Mouse (Mus musculus) CH12.LX (cell line): ENCODE data around the gene Stat5b. TPM values are rescaled to one million over a fixed set of nuclear protein-coding genes. Genes with fewer than 3 reads are reported as not detected.

Source experiments
- DNase-seq: peaks from one replicate; pipeline ENCODE4 v3.0.0-alpha.2; 2013; ENCODE audit errors: extremely low read depth
- H3K27ac ChIP-seq: 2 replicates; pipeline ENCODE4 v1.5.1; 2012; ENCODE audit warnings: low read depth, mild to moderate bottlenecking, control low read depth, moderate library complexity; ENCODE audit not compliant: insufficient read depth
- H3K27me3 ChIP-seq: replicated peaks from 2 replicates; pipeline ENCODE3; 2012; ENCODE audit warnings: inconsistent platforms
- H3K36me3 ChIP-seq, 2 experiments: replicated peaks in 1 of 2; 2 replicates each; pipeline versions ENCODE3 to v1.6.1; 2012; ENCODE audit warnings: inconsistent platforms in 1 of 2, low read length in 1 of 2, mild to moderate bottlenecking in 1 of 2, mixed read lengths in 1 of 2, moderate library complexity in 1 of 2; ENCODE audit not compliant: control insufficient read depth in 1 of 2, insufficient read depth in 1 of 2
- H3K4me1 ChIP-seq, 2 experiments: 2 replicates each; pipeline ENCODE4 v1.6.1; 2012; ENCODE audit warnings: inconsistent platforms in 1 of 2, moderate library complexity in 1 of 2; ENCODE audit not compliant: insufficient read depth in 2 of 2, control insufficient read depth in 1 of 2
- H3K4me2 ChIP-seq: 2 replicates; pipeline ENCODE4 v1.6.1; 2012; ENCODE audit warnings: low read depth, mild to moderate bottlenecking, control low read depth; ENCODE audit not compliant: poor library complexity, insufficient read depth, severe bottlenecking
- H3K4me3 ChIP-seq, 3 experiments: fragments of 150-350 bp in 1 of 3; sonication (generic) in 1 of 3; replicated peaks in 1 of 3; 2 replicates each; pipeline versions ENCODE3 to v1.5.1; 2011 to 2012; ENCODE audit warnings: low read depth in 2 of 3, low read length in 2 of 3, mild to moderate bottlenecking in 2 of 3, moderate library complexity in 2 of 3, control low read depth in 1 of 3, improper control_type of control experiment in 1 of 3, inconsistent platforms in 1 of 3, mixed read lengths in 1 of 3; ENCODE audit not compliant: poor library complexity in 1 of 3
- H3K79me2 ChIP-seq: replicated peaks from 2 replicates; pipeline ENCODE4 v1.6.1; 2012; ENCODE audit warnings: mild to moderate bottlenecking, moderate library complexity; ENCODE audit not compliant: control insufficient read depth, poor library complexity, insufficient read depth, severe bottlenecking; ENCODE audit errors: extremely low read depth
- H3K9ac ChIP-seq: 2 replicates; pipeline ENCODE4 v1.6.1; 2012; ENCODE audit warnings: low read depth, mild to moderate bottlenecking, control low read depth, moderate library complexity; ENCODE audit not compliant: insufficient read depth
- H3K9me3 ChIP-seq: replicated peaks from 2 replicates; pipeline ENCODE3; 2012; ENCODE audit warnings: low read length, inconsistent platforms, mixed read lengths
- CHD1 ChIP-seq: IDR thresholded peaks from 2 replicates; pipeline ENCODE4 v1.6.1; 2012; ENCODE audit warnings: low read depth, low read length, improper control_type of control experiment, inconsistent platforms
- CHD2 ChIP-seq: IDR thresholded peaks from 2 replicates; pipeline ENCODE4 v1.6.1; 2011; ENCODE audit warnings: low read length, improper control_type of control experiment
- CTCF ChIP-seq, 2 experiments: IDR thresholded peaks in 1 of 2; conservative IDR thresholded peaks in 1 of 2; 2 replicates each; pipeline ENCODE4 v1.5.1; 2011 to 2012; ENCODE audit warnings: low read depth in 2 of 2, low read length in 2 of 2, improper control_type of control experiment in 1 of 2, inconsistent platforms in 1 of 2, mild to moderate bottlenecking in 1 of 2, moderate library complexity in 1 of 2
- E2F4 ChIP-seq: IDR thresholded peaks from 2 replicates; pipeline ENCODE4 v1.6.1; 2011; ENCODE audit warnings: low read depth, low read length, improper control_type of control experiment; ENCODE audit not compliant: insufficient replicate concordance
- EP300 ChIP-seq: IDR thresholded peaks from 2 replicates; pipeline ENCODE4 v1.6.1; 2011; ENCODE audit warnings: low read length, improper control_type of control experiment
- ETS1 ChIP-seq: conservative IDR thresholded peaks from 2 replicates; pipeline ENCODE4 v1.6.1; 2012; ENCODE audit warnings: low read depth, mild to moderate bottlenecking, inconsistent platforms, low read length, improper control_type of control experiment, moderate library complexity
- HCFC1 ChIP-seq: IDR thresholded peaks from 2 replicates; pipeline ENCODE4 v1.6.1; 2012; ENCODE audit warnings: low read depth, mild to moderate bottlenecking, inconsistent platforms, low read length, improper control_type of control experiment
- IRF4 ChIP-seq: IDR thresholded peaks from 2 replicates; pipeline ENCODE4 v1.6.1; 2014; ENCODE audit warnings: low read depth, mild to moderate bottlenecking, inconsistent platforms, low read length, improper control_type of control experiment
- JUN ChIP-seq: IDR thresholded peaks from 2 replicates; pipeline ENCODE4 v1.6.1; 2011; ENCODE audit warnings: low read depth, mild to moderate bottlenecking, low read length, improper control_type of control experiment, moderate library complexity; ENCODE audit not compliant: insufficient read depth
- JUND ChIP-seq: conservative IDR thresholded peaks from 2 replicates; pipeline ENCODE4 v1.6.1; 2011; ENCODE audit warnings: low read depth, low read length, improper control_type of control experiment
- MEF2A ChIP-seq: IDR thresholded peaks from 2 replicates; pipeline ENCODE4 v1.6.1; 2014; ENCODE audit warnings: low read depth, mild to moderate bottlenecking, inconsistent platforms, low read length, improper control_type of control experiment, borderline replicate concordance
- NELFE ChIP-seq: IDR thresholded peaks from 2 replicates; pipeline ENCODE4 v1.6.1; 2011; ENCODE audit warnings: low read depth, low read length, improper control_type of control experiment
- NRF1 ChIP-seq: IDR thresholded peaks from 2 replicates; pipeline ENCODE4 v1.6.1; 2014; ENCODE audit warnings: low read depth, mild to moderate bottlenecking, inconsistent platforms, low read length, improper control_type of control experiment, moderate library complexity
- PAX5 ChIP-seq: IDR thresholded peaks from 2 replicates; pipeline ENCODE4 v1.6.1; 2012; ENCODE audit warnings: low read length, inconsistent platforms, mixed read lengths
- POLR2AphosphoS2 ChIP-seq: IDR thresholded peaks from 2 replicates; pipeline ENCODE4 v1.6.1; 2011; ENCODE audit warnings: low read depth, low read length, improper control_type of control experiment
- RAD21 ChIP-seq: IDR thresholded peaks from 2 replicates; pipeline ENCODE4 v1.6.1; 2011; ENCODE audit warnings: low read depth, mild to moderate bottlenecking, low read length, improper control_type of control experiment, moderate library complexity
- RCOR1 ChIP-seq: conservative IDR thresholded peaks from 2 replicates; pipeline ENCODE4 v1.6.1; 2012; ENCODE audit warnings: low read depth, mild to moderate bottlenecking, inconsistent platforms, low read length, improper control_type of control experiment
- SIN3A ChIP-seq: IDR thresholded peaks from 2 replicates; pipeline ENCODE4 v1.6.1; 2012; ENCODE audit warnings: low read length, improper control_type of control experiment, inconsistent platforms
- SMC3 ChIP-seq: IDR thresholded peaks from 2 replicates; pipeline ENCODE4 v1.6.1; 2011; ENCODE audit warnings: low read depth, low read length, improper control_type of control experiment
- TCF12 ChIP-seq: IDR thresholded peaks from 2 replicates; pipeline ENCODE4 v1.6.1; 2014; ENCODE audit warnings: low read depth, mild to moderate bottlenecking, inconsistent platforms, low read length, improper control_type of control experiment
- ZMIZ1 ChIP-seq: IDR thresholded peaks from 2 replicates; pipeline ENCODE4 v1.6.1; 2012; ENCODE audit warnings: low read depth, mild to moderate bottlenecking, inconsistent platforms, low read length, improper control_type of control experiment
- dilution Hi-C: fragments of 300-500 bp; cut with MboI; formaldehyde crosslinking; loops from 2 replicates; pipeline ENCODE4 v1.14.3; 2020; ENCODE audit warnings: low sequenced_read_pairs; ENCODE audit not compliant: extremely low pct_unique_long_range_greater_than_20kb, extremely low pct_ligation_motif_present
- in situ Hi-C: fragments of 300-500 bp; cut with MboI; formaldehyde crosslinking; loops from 3 replicates; pipeline ENCODE4 v1.14.3; 2019; ENCODE audit warnings: low sequenced_read_pairs, low pct_ligation_motif_present, low pct_unique_long_range_greater_than_20kb, mixed read lengths
- polyA plus RNA-seq: library from polyadenylated mRNA; unstranded; fragments of >175 nt; gene quantifications from 2 replicates; pipeline ENCODE4 v1.2.1, GENCODE M21; 2012; ENCODE audit warnings: low read depth; ENCODE audit not compliant: insufficient read length
- total RNA-seq, 2 experiments: library from RNA; depleted of rRNA; stranded (reverse); fragments of 300-350 nt in 1 of 2; fragments of >200 nt in 1 of 2; gene quantifications; 2 replicates each; pipeline ENCODE4 v1.2.3; 2012 to 2014

Stat5b gene
- total and polyA plus RNA-seq, 3 experiments: 11.4 to 24.4 (median 14.0) TPM

GRCm38 (mm10) chr11:100854268-100854667 lies 3.7 kb upstream of the Stat5b start:
- Histone ChIP-seq H3K79me2 (peaks cover under 1% of the 10 kb centered on the region; the same call in 1 of the 2 replicates), H3K27ac (no peak overlapping the region), H3K9ac (no peak overlapping the region), H3K4me2 (no peak overlapping the region), H3K9me3 (no peaks in the 10 kb centered on the region), H3K4me3 (no peak overlapping the region), H3K4me1 (peaks cover 12 to 31% of the 10 kb centered on the region in 2 experiments), H3K36me3 (no peaks in the 10 kb centered on the region), H3K27me3 (peaks cover 78% of the 10 kb centered on the region)
- TF ChIP-seq NRF1 (no peak), JUN (no peak), SIN3A (no peak), JUND (no peak), POLR2AphosphoS2 (no peak), TCF12 (no peak), RCOR1 (no peak), MEF2A (no peak), ZMIZ1 (no peak), RAD21 (no peak), ETS1 (no peak), PAX5 (no peak), CHD2 (no peak)
- dilution Hi-C loops: no loop called here
- no peak for DNase-seq
- in situ Hi-C loops: no loop called here

GRCm38 (mm10) chr11:100853018-100853417 lies 2.5 kb upstream of the Stat5b start:
- Histone ChIP-seq H3K9me3 (no peaks in the 10 kb centered on the region), H3K4me1 (peaks cover 5 to 29% of the 10 kb centered on the region in 2 experiments), H3K4me2 (no peak overlapping the region), H3K36me3 (no peaks in the 10 kb centered on the region), H3K27ac (no peak overlapping the region), H3K4me3 (no peak overlapping the region), H3K79me2 (peaks cover 9% of the 10 kb centered on the region), H3K27me3 (peaks cover 72% of the 10 kb centered on the region), H3K9ac (no peak overlapping the region)
- in situ Hi-C loops: no loop called here
- dilution Hi-C loops: no loop called here
- DNase-seq: no peak
- TF ChIP-seq PAX5 (no peak), IRF4 (no peak), E2F4 (no peak), HCFC1 (no peak), CHD1 (no peak), RCOR1 (no peak), MEF2A (no peak), CTCF (conservative IDR thresholded peaks at IDR 0.05 in 1 of 2, IDR thresholded peaks at IDR 0.05 in 1 of 2; ENCODE audit: low read depth in 2 of 2, low read length in 2 of 2) (no peak), NELFE (no peak), EP300 (no peak), SMC3 (no peak), JUN (no peak)
